Mouse (Mus musculus) hindbrain, embryonic 14.5 days (tissue): ENCODE results near the gene Elk4. TPM values are rescaled to one million over a fixed set of nuclear protein-coding genes. Genes with fewer than 3 reads are reported as not detected.

ENCODE experiments used
- ATAC-seq: fragments of 200-750 bp; cut with Nextera tagmentation; 2 replicates; pipeline ENCODE4 v1.8.0; 2017; ENCODE audit warnings: moderate number of reproducible peaks, mild to moderate bottlenecking, moderate TSS enrichment, moderate library complexity; ENCODE audit not compliant: low FRiP score
- DNase-seq: peaks from one replicate; pipeline ENCODE4 v3.0.0-alpha.2; 2015; ENCODE audit warnings: low spot score
- H3K27ac ChIP-seq: fragments of 300-500 bp; sonication (generic); 2 replicates; pipeline ENCODE4 v1.5.1; 2014; ENCODE audit warnings: mild to moderate bottlenecking, moderate library complexity
- H3K27me3 ChIP-seq: fragments of 300-500 bp; sonication (generic); 2 replicates; pipeline ENCODE4 v1.6.1; 2014; ENCODE audit warnings: mild to moderate bottlenecking, low read length, mixed read lengths; ENCODE audit not compliant: control insufficient read depth, insufficient read depth
- H3K36me3 ChIP-seq: fragments of 300-500 bp; sonication (generic); replicated peaks from 2 replicates; pipeline ENCODE4 v1.6.1; 2014; ENCODE audit not compliant: control insufficient read depth, insufficient read depth
- H3K4me1 ChIP-seq: fragments of 300-500 bp; sonication (generic); replicated peaks from 2 replicates; pipeline ENCODE4 v1.6.1; 2014; ENCODE audit warnings: antibody characterized with exemption, low read length, mixed read lengths; ENCODE audit not compliant: control insufficient read depth, insufficient read depth
- H3K4me2 ChIP-seq: fragments of 300-500 bp; sonication (generic); replicated peaks from 2 replicates; pipeline ENCODE4 v1.6.1; 2014; ENCODE audit warnings: mild to moderate bottlenecking, moderate library complexity
- H3K4me3 ChIP-seq: fragments of 300-500 bp; sonication (generic); replicated peaks from 2 replicates; pipeline ENCODE4 v1.5.1; 2014; ENCODE audit warnings: mild to moderate bottlenecking, low read length
- H3K9ac ChIP-seq: fragments of 300-500 bp; sonication (generic); 2 replicates; pipeline ENCODE4 v1.6.1; 2014
- H3K9me3 ChIP-seq: fragments of 300-500 bp; sonication (generic); 2 replicates; pipeline ENCODE4 v1.6.1; 2016; ENCODE audit warnings: low read length; ENCODE audit not compliant: control insufficient read depth
- WGBS: fragments of 180-500 bp; shearing (Covaris S2); extraction: QIAGEN DNeasy Blood & Tissue Kit; methylation state at CpG from one replicate; pipeline ENCODE4 v1.1.7; 2014; 5-methylcytosine and 5-hydroxymethylcytosine counted together
- polyA plus RNA-seq: library from polyadenylated mRNA; unstranded; fragments of >200 nt; fragmentation: Nextera tagmentation; extraction: Ambion mirVana; gene quantifications from 2 replicates; pipeline ENCODE4 v1.2.1, GENCODE M21; 2014

The Elk4 gene
- 13.1 and 14.1 TPM in 2 replicates for polyA plus RNA-seq

DNA sequence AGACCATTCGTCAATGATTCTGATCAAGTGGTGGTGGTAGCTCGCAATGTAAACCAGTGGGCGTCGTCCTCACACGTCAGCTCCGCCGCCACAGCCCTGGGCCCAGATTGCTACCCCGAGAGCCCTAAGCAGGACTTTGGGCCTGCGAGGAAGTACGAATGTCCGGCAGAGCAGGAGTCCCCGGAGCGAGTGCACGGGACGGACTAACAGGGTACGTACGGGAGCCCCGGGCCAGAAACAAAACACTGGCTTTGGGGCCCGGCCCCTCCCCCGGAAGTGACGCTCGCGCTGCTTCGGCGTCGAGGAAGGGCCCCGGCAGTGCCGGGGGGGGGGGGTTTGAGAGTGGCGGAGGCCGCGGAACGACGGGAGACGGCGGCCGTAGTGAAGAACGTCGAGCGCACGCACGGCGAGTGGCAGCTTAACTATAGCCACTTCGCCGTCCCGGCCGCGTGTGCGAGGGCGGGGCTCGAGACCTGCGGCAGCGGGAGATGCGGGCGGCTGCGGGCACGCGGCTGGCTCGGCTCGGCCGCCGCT lies at the start of gene Elk4:
Gene Elk4, plus strand, starts transcription at position 326 of the 534 bp plus-strand sequence.
- H3K9ac ChIP-seq: peak within 1 kb of the TSS; percentile 97
- H3K27ac ChIP-seq: peak within 1 kb of the TSS; percentile 97
- peaks cover 22% of the 10 kb centered on the region for H3K4me1 ChIP-seq
- no peaks in the 10 kb centered on the region for H3K36me3 ChIP-seq
- H3K9me3 ChIP-seq: no peaks in the 10 kb centered on the region
- ATAC-seq (peak; percentile 93), DNase-seq (peak; percentile 92)
- no peaks in the 10 kb centered on the region for H3K27me3 ChIP-seq
- H3K4me2 ChIP-seq: peak within 1 kb of the TSS; percentile 84
- peak within 1 kb of the TSS; percentile 94 for H3K4me3 ChIP-seq
- under 1% methylated on average over 54 of the region's 61 CpGs for WGBS

DNA sequence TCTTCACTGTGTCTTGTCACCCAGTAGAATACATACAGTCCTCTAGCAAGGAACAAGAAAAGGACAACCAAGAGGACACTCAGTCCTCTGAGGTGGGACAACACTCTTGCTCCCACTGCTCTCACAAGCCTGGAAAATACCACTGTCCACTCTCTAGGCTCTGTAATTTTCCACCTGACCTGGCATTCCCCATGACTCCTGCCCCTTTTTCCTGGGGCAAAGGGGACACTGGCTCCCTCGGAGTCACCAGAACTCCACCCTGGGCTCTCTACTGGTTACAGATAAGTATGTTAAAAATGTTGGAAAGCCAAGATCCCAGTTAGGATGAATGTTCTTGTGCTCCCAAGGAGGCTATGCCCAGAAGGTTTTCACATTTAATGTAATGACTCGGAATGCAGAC lies 46.4 kb upstream of the Elk4 start:
- Histone ChIP-seq H3K36me3 (no peaks in the 10 kb centered on the region), H3K4me1 (peaks cover 8% of the 10 kb centered on the region; the same call in 1 of the 2 replicates), H3K27ac (no peak overlapping the region), H3K4me2 (no peak overlapping the region), H3K27me3 (peaks cover 10% of the 10 kb centered on the region), H3K9ac (no peak overlapping the region), H3K4me3 (no peak overlapping the region), H3K9me3 (no peaks in the 10 kb centered on the region)
- 54% methylated on average over 2 of the region's 2 CpGs for WGBS
- ATAC-seq: no peak
- no peak for DNase-seq

DNA sequence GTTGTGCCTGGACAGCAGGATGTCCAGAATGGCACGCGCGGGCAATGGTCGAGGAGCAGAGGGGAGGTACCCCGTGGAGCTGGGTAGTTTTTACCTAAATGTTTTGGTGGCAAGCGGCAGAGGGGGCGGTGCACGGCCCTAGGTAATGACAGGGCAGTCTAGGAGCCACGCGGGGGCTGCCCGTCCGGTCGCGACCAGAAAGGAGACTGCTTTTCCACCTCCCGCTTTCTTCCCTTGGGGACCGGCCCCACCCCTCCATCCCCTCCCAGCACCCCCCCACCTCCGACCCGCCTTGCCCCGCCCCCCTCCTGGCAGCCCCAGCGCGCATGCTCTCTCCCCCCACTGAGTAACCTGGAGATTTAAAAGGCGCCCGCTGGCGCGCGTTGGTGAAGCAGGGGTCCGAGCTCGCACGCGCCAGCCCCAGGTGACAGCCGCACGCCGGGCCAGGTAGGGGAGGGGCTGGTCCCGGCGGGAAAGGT lies 44.8 kb upstream of the Elk4 start, which contains the start of gene Slc45a3:
Gene Slc45a3, plus strand, starts transcription at position 362 of the 479 bp plus-strand sequence.
- ATAC-seq (peak; percentile 62), DNase-seq (no peak)
- 0% methylated on average over 31 of the region's 35 CpGs for WGBS
- Histone ChIP-seq H3K4me2 (peak within 1 kb of the TSS; percentile 98), H3K4me3 (peak within 1 kb of the TSS; percentile 83), H3K27me3 (peaks cover 10% of the 10 kb centered on the region), H3K4me1 (peaks cover 8% of the 10 kb centered on the region; the same call in 1 of the 2 replicates), H3K27ac (no peak within 1 kb of the TSS), H3K9ac (peak within 1 kb of the TSS; percentile 65), H3K36me3 (no peaks in the 10 kb centered on the region), H3K9me3 (no peaks in the 10 kb centered on the region)

- no peak for DNase-seq
These were observed 44.1 kb upstream of the Elk4 start for GRCm38 (mm10) chr1:131963085-131963951.

DNA sequence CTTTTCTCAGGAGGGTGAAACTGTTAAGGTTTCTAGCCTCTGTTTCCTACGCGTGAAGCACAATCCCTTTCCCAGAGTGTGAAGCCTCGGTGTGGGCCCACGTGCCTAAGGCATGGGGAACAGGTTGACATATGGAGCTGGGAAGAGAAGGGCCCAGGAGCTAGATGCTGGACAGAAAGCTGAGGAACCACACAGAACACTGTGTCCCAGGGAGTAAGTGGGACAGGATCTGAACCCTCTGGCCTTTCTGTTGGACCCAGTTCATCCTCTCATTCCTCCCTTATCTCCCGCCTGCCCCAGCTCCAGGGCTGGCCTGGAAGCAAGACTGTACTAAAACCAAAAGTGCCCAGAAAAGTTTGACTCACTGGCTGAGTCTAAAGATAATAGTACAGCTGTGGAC lies 43.3 kb upstream of the Elk4 start:
- ATAC-seq (no peak), DNase-seq (no peak)
- H3K36me3 ChIP-seq: no peaks in the 10 kb centered on the region
- H3K27ac ChIP-seq: no peak overlapping the region
- no peak overlapping the region for H3K9ac ChIP-seq
- WGBS: 26% methylated on average over 5 of the region's 5 CpGs
- H3K4me3 ChIP-seq: no peak overlapping the region; the same call in 1 of the 2 replicates
- H3K27me3 ChIP-seq: peaks cover 10% of the 10 kb centered on the region
- H3K9me3 ChIP-seq: no peaks in the 10 kb centered on the region
- peaks cover 8% of the 10 kb centered on the region; the same call in 1 of the 2 replicates for H3K4me1 ChIP-seq
- H3K4me2 ChIP-seq: peak overlapping the region; percentile 98

More at GRCm38 (mm10) chr1:131963085-131963951, 44.1 kb upstream of the Elk4 start:
- Histone ChIP-seq H3K36me3 (no peaks in the 10 kb centered on the region), H3K9ac (peak overlapping the region; percentile 65), H3K27me3 (peaks cover 10% of the 10 kb centered on the region), H3K4me2 (peak overlapping the region; percentile 98), H3K4me1 (peaks cover 8% of the 10 kb centered on the region; the same call in 1 of the 2 replicates), H3K27ac (no peak overlapping the region), H3K4me3 (peak overlapping the region; percentile 83), H3K9me3 (no peaks in the 10 kb centered on the region)
- ATAC-seq: peak; percentile 72
- 3% methylated on average over 76 of the region's 76 CpGs for WGBS

- Histone ChIP-seq H3K9me3 (no peaks in the 10 kb centered on the region), H3K9ac (no peak overlapping the region), H3K4me2 (no peak overlapping the region), H3K4me3 (no peak overlapping the region), H3K4me1 (peaks cover 8% of the 10 kb centered on the region; the same call in 1 of the 2 replicates), H3K36me3 (no peaks in the 10 kb centered on the region), H3K27ac (no peak overlapping the region), H3K27me3 (peaks cover 10% of the 10 kb centered on the region)
- WGBS: 71% methylated on average over 7 of the region's 7 CpGs
- ATAC-seq (no peak), DNase-seq (no peak)
These were observed 42.8 kb upstream of the Elk4 start for GRCm38 (mm10) chr1:131964580-131964979.

GRCm38 (mm10) chr1:131965818-131966217 lies 41.6 kb upstream of the Elk4 start:
- Histone ChIP-seq H3K27me3 (peaks cover 10% of the 10 kb centered on the region), H3K27ac (no peak overlapping the region), H3K4me2 (no peak overlapping the region), H3K9me3 (no peaks in the 10 kb centered on the region), H3K4me3 (no peak overlapping the region), H3K4me1 (peaks cover 8% of the 10 kb centered on the region; the same call in 1 of the 2 replicates), H3K36me3 (no peaks in the 10 kb centered on the region), H3K9ac (no peak overlapping the region)
- DNase-seq: no peak
- no peak for ATAC-seq
- WGBS: 39% methylated on average over 5 of the region's 5 CpGs

DNA sequence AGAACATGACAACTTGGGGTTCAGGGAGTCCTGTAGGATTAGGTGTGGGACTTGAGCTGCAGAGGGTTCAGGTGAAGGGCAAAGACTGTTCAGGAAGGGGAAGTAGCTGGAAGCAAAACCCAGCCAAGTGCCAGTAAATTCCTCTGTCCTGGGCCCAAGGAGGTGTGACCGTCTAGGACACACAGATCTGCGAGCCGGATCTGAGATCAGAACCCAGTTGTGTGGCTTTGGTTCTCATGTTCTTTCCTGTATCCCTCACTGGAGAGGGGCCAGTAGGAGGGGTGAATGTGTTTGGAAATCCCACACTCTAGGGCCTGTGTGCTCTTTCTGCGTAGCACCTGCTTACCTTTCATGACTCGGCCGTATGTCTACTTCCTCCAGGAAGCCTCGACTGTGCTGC lies 40.1 kb upstream of the Elk4 start:
- 83% methylated on average over 7 of the region's 7 CpGs for WGBS
- Histone ChIP-seq H3K36me3 (no peaks in the 10 kb centered on the region), H3K9ac (no peak overlapping the region), H3K9me3 (no peaks in the 10 kb centered on the region), H3K27me3 (peaks cover 13% of the 10 kb centered on the region), H3K27ac (no peak overlapping the region), H3K4me1 (peaks cover 22% of the 10 kb centered on the region; the same call in 1 of the 2 replicates), H3K4me3 (no peak overlapping the region), H3K4me2 (no peak overlapping the region)
- DNase-seq: no peak
- ATAC-seq: no peak

GRCm38 (mm10) chr1:131968556-131968955 lies 38.9 kb upstream of the Elk4 start:
- peaks cover 13% of the 10 kb centered on the region for H3K27me3 ChIP-seq
- no peak overlapping the region for H3K9ac ChIP-seq
- ATAC-seq (no peak), DNase-seq (no peak)
- no peak overlapping the region for H3K4me2 ChIP-seq
- H3K27ac ChIP-seq: no peak overlapping the region
- WGBS: 41% methylated on average over 3 of the region's 3 CpGs
- H3K4me3 ChIP-seq: no peak overlapping the region
- H3K4me1 ChIP-seq: peaks cover 19% of the 10 kb centered on the region; the same call in 1 of the 2 replicates
- no peaks in the 10 kb centered on the region for H3K9me3 ChIP-seq
- no peaks in the 10 kb centered on the region for H3K36me3 ChIP-seq
